Mouse (Mus musculus): ENCODE data around the gene Il1r2.

Il1r2 gene

DNA sequence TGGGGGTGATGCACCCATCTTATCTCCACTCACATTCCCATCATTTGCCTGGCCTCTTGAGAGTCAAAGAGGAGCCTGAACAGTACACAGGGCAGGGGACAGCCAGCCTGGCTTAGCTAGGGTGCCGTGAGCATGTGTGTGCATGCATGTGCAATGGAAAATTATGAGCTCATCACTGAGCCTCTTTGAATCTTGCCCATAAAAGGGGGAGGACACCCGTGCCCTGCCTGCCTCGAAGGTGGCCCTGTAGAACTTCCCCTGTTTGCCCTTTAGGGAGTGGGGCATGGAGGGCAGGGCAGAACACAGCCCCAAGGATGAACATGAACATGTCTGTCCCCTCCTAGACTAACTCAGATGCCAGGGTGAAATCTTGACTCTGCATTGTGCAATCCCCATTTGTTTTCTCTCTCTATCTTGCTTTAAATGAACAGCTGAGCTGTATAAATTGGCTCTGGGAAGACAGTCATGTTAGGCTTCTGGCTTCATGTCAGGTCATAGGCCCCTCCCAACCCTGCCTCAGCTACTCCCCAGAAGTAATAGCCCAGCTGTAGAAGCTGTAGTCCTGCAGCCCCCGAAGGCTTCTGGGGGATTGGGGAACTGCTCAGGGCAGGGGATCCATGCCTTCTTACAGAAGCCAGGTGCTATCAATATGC lies 14.6 kb upstream of the Il1r2 start:
- DNase-seq (ENCODE audit: low read depth in 1 of 2, low spot score in 2 of 2): no peak

DNA sequence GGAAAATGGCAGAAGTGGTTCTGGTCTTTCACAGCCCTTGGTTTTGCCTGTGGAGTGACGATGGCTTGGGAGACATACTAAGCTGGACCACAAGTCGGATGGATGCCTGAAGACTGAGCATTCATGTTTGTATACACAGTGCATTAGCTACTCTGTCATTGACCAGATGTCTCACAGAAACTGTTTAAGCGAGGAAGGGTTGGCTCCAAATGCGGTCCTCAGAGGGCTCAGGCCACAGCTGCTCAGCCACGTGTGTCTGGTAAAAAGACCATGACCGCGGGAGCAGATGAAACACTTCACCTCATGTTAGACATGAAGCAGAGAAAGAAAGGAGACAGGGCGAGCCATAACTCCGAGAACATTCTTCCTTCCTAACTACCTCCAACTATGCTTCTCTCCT lies 12.5 kb upstream of the Il1r2 start:
- no peak for DNase-seq (ENCODE audit: low read depth in 1 of 2, low spot score in 2 of 2)

DNA sequence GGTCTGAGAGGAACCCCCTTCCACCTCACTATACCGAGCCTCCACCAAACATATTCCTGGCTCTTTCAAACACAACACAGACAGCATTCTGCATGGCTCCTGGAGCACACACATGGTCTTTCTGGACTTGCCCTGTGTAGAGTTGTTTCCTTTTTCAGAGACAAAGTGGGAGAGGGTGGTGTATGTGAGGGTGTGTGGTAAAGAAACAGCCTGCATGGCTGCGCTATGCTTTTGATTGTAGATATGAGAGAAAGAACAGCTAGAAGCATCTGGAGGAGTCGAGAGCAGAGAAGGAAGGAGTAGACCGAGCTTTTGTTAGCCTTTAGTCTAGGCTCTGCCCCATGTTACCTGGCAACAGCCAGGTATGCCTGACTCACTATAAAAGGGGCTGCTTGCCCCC lies 10.5 kb upstream of the Il1r2 start:
- DNase-seq (ENCODE audit: low read depth in 1 of 2, low spot score in 2 of 2): no peak

GRCm38 (mm10) chr1:40064508-40064907 lies 9.4 kb upstream of the Il1r2 start:
- peak in 1 of 2 experiments; percentile 21 for DNase-seq (ENCODE audit: low read depth in 1 of 2, low spot score in 2 of 2)

DNA sequence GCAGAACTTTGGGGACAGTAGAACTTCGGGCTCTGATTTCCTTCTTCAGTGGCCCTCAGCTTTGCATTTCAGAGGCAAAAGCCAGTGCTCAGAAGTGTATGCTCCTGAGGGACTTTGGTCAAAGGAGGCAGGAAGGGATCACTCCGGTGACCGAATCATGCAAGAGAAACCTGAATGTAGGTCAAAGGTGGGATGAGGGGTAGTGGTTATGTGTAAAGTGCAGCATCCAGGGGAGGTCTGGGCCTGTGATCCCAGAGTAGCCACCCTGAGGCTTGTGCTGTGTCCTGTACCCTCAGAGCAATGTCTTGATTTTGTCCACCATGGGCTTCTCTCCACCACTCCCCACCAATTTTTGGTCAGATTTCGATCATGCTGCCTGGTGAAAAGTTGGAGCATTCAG lies 1.3 kb upstream of the Il1r2 start:
- DNase-seq (ENCODE audit: low read depth in 1 of 2, low spot score in 2 of 2): no peak

DNA sequence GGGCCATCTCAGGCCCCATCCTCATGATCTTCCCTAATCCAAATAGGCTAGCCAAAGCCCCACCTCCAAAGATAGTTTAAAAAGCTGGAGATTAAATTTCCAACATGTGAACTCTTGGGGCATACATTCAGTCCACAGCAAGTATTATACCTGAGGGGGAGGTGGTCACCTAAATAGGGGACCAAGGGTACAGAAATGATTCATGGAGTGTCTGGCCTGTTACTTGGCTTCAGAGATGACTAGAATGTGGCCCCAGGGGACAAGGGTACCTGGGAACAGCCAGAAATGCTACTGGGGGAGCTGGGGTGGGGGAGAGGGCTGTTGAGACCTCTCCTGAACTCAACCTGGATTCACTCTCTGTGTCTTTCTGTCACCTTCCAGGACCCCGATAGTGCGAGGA lies 3.4 kb downstream of the Il1r2 start:
- no peak for DNase-seq (ENCODE audit: low read depth in 1 of 2, low spot score in 2 of 2)

DNA sequence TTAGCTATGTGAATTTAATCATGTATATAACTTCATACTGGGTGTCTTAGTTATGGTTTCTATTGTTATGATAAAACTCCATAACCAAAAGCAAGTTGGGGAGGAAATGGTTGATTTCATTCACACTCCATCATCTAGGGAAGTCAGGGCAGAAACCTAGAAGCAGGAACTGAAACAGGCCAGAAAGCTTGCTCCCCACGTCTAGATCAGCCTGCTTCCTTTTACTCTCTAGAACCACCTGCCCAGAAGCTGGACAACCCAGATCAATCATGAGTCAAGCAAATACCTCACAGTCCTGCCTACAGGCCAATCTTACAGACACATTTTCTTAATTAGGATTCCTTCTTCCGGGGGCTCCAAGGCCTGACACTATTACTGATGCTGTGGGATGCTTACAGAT lies 7.2 kb downstream of the Il1r2 start:
- DNase-seq (ENCODE audit: low read depth in 1 of 2, low spot score in 2 of 2): peak; percentile 50

DNA sequence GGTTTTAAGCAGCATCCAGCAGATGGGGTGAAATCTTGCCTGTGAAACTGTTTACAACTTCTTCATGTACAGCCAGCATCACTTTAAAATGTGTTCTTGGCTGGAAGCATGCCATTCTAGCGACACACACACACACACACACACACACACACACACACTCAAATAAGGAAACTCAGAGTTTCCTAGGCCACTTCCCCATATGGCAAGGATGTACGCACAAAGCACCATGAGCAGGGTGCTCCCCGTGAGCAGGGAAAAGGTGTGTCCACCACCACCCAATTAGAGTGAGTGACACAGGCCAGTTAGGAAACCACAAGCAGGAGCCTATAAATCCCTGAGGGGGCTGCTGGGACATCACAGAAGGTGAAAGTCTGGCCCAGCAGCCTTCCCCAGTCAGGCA lies 10.5 kb downstream of the Il1r2 start:
- DNase-seq (ENCODE audit: low read depth in 1 of 2, low spot score in 2 of 2): peak in 1 of 2 experiments; percentile 52

DNA sequence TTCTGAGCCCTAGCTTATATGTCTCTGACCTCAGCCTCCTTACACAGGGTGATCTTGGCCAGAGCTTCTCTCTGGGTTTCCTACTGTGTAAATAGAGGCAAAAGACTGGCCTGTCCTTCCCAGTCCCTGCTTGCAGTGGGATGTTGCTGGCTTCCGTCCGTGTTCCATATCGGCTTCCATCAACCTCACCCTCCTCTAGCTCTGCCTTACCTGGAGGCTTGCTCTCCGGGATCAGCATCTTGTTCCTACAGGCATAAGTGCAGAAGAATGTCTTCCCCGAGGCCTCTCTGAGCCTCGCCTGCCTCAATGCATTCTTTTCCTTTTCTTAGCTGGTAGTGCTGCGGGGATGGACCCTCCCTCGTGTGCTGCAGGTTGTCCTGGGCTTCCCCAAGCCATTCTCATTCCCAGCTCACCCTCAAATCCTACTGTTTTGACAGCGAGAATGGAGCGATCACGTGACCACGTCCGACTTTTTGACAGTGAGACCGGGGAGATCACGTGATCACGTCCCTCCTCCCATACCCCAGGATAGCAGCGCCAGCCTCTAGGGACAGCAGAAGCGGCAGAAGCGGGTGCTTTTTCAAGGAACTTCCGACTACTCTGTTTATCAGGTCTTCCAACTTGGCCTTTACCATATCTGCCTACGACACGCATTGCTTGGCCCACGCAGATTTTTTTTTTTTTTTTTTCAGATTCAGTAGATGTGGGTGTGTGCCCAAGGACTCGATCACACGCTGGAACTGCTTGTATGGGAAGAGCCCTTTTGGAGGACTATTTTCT lies 11.7 kb downstream of the Il1r2 start:
- peak in 1 of 2 experiments; percentile 36 for DNase-seq (ENCODE audit: low read depth in 1 of 2, low spot score in 2 of 2)

DNA sequence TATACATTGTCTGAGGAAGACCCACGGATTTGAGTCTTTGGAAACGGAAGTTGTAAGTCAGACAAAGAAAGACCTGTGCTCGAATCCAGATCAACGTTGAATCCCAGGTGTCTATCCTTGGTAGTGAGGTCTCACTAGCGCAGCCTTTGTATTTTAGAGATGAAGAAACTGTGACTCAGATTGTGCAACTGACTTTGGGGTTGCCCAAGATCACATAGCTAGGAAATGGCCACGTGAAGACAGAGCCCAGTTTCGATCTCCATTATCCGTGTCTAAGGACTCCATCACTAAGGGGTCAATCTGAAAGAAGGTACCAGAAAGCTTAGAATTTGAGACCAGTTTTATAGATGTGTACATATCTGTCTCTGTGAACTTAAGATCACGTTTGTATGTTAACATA lies 17.3 kb downstream of the Il1r2 start:
- DNase-seq (ENCODE audit: low read depth in 1 of 2, low spot score in 2 of 2): no peak

DNA sequence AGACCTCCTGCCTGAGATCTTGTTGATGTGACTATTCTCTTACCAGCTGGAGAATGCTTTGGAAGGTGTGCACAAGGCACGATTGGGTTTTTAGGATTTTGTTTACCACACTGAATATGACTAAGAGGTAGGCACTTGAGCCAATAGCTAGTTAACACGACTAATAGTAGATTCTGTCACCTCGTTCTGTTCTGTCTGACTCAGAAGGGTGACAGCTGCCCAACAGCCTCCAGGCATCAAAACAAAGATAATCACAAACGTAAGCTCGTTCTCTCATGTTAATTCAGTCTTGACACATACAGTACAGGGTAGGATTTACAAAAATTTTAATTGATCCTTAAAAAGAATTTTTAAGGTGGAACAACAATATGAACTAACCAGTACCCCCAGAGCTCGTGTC lies 18.7 kb downstream of the Il1r2 start:
- no peak for DNase-seq (ENCODE audit: low read depth in 1 of 2, low spot score in 2 of 2)

DNA sequence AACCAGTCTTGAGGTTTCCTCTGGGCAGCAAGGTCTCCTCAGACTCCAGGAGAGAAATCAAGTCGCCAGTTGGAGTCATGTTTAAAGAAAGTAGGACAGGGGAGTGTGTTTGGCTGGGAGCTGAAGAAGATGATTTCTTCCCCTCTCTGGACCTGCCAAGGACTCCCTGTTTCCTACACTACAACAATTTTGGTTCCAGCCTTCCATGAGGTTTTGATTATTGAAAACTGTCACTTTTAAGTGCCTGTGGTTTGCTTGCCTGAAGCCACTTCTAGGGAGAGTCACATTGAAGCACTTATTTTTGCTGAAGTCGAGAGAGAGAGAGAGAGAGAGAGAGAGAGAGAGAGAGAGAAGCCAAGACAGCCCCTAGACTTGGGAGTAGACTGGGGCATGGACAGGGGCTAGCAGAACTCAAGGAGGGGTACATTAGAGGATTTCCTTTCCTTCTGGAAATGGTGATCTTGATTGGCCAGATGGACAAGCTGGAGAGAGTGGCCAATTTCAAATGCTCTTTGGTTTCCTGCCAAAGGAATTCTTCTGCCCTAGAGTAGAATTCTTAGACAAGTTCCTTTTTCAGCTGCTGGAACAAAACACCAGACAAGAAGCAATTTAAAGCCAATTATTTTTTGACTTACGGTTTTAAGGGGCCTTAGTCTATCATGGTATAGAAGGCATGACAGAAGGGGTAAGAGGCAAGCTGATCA lies 20.9 kb downstream of the Il1r2 start:
- DNase-seq (ENCODE audit: low read depth in 1 of 2, low spot score in 2 of 2): no peak

DNA sequence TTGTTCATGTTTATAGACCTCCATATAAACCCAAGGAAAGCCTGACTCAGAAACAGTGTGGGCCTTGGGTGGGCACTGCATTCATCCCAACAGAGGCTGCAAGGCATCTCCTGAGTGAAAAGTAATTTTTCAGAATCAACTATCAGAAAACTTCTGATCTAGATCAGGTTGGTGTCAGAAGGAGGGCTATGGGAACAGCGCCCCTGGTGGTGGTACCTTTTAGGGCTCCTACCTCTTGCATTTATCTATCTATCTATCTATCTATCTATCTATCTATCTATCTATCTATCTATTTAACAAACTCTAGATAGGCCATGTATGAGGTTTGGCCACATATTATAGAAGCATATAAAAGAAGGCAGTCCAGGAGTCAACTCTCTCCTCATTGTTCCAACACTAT lies 21.7 kb downstream of the Il1r2 start:
- no peak for DNase-seq (ENCODE audit: low read depth in 1 of 2, low spot score in 2 of 2)

DNA sequence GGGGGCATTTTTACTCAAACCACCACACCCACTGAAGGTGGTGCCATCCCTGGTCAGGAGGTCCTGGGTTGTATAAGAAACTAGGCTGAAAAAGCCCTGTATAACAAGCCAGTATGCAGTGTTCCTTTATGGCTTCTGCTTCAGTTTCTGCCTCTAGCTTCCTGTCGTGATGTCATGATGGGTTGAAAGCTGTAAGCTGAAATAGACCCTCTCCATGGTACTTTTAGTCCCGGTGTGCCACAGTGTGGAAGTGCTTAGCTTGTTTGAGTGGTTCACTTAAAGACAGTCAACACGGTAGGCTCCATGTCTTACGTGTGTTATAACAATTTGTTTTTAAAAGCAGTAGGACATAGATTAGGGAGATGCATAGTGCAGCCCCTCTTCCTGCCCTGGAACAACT lies 32.4 kb downstream of the Il1r2 start:
- DNase-seq (ENCODE audit: low read depth in 1 of 2, low spot score in 2 of 2): no peak

GRCm38 (mm10) chr1:40106719-40107118 lies 32.8 kb downstream of the Il1r2 start:
- DNase-seq (ENCODE audit: low read depth in 1 of 2, low spot score in 2 of 2): no peak

GRCm38 (mm10) chr1:40107971-40108749 lies 34.3 kb downstream of the Il1r2 start:
- DNase-seq (ENCODE audit: low read depth in 1 of 2, low spot score in 2 of 2): no peak

- DNase-seq (ENCODE audit: low read depth in 1 of 2, low spot score in 2 of 2): no peak
Measured at GRCm38 (mm10) chr1:40109736-40110135, 35.9 kb downstream of the Il1r2 start.

GRCm38 (mm10) chr1:40115271-40115670 lies 41.4 kb downstream of the Il1r2 start:
- DNase-seq (ENCODE audit: low read depth in 1 of 2, low spot score in 2 of 2): no peak

GRCm38 (mm10) chr1:40116422-40116821 lies 42.5 kb downstream of the Il1r2 start:
- DNase-seq (ENCODE audit: low read depth in 1 of 2, low spot score in 2 of 2): peak; percentile 55 to 69

GRCm38 (mm10) chr1:40117565-40117964 lies 43.7 kb downstream of the Il1r2 start:
- DNase-seq (ENCODE audit: low read depth in 1 of 2, low spot score in 2 of 2): no peak

DNA sequence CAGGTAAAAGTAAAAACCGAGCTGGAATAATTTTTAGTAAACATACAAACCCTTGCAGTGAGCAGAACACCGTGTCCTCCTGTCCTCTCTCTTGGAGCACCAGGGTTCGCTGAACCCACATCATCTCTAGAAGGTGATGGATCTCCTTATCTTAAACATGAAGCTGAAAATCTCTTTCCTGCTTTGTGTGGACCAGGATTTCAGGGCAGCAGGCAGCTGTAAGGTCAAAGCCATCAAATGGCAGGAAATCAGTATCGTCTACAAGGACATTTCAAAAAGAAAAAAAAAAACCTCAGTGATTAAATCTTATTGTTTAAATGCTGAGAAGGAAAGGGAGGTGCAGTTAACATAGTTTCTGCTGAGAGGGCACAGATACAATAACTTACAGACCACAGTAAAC lies 50.4 kb downstream of the Il1r2 start:
- no peak for DNase-seq (ENCODE audit: low read depth in 1 of 2, low spot score in 2 of 2)
